Mouse (Mus musculus) midbrain, postnatal 0 days (tissue): ENCODE measurements around the gene Zmiz1. TPM values are rescaled to one million over a fixed set of nuclear protein-coding genes. Genes with fewer than 3 reads are reported as not detected.

Experiments
- ATAC-seq: fragments of 200-750 bp; cut with Nextera tagmentation; 2 replicates; pipeline ENCODE4 v1.8.0; 2017; ENCODE audit warnings: moderate number of reproducible peaks, mild to moderate bottlenecking, moderate TSS enrichment, moderate library complexity; ENCODE audit not compliant: low FRiP score
- DNase-seq: peaks from one replicate; pipeline ENCODE4 v3.0.0-alpha.2; 2015; ENCODE audit warnings: low spot score
- H3K27ac ChIP-seq: fragments of 300-500 bp; sonication (generic); 2 replicates; pipeline ENCODE4 v1.5.1; 2014; ENCODE audit warnings: low read depth, mild to moderate bottlenecking, low read length, mixed read lengths
- H3K27me3 ChIP-seq: fragments of 300-500 bp; sonication (generic); 2 replicates; pipeline ENCODE4 v1.6.1; 2014; ENCODE audit warnings: low read length, control low read depth, mixed read lengths; ENCODE audit not compliant: insufficient read depth
- H3K36me3 ChIP-seq: fragments of 300-500 bp; sonication (generic); 2 replicates; pipeline ENCODE4 v1.6.1; 2014; ENCODE audit warnings: low read length, control low read depth, mixed read lengths; ENCODE audit not compliant: insufficient read depth
- H3K4me1 ChIP-seq: fragments of 300-500 bp; sonication (generic); 2 replicates; pipeline ENCODE4 v1.6.1; 2014; ENCODE audit warnings: mild to moderate bottlenecking, control low read depth, antibody characterized with exemption, low read length, mixed read lengths; ENCODE audit not compliant: insufficient read depth
- H3K4me2 ChIP-seq: fragments of 300-500 bp; sonication (generic); 2 replicates; pipeline ENCODE4 v1.6.1; 2014; ENCODE audit warnings: low read depth, mild to moderate bottlenecking, low read length, mixed read lengths; ENCODE audit not compliant: poor library complexity, severe bottlenecking
- H3K4me3 ChIP-seq: fragments of 300-500 bp; sonication (generic); 2 replicates; pipeline ENCODE4 v1.5.1; 2014; ENCODE audit warnings: low read depth, mild to moderate bottlenecking, low read length, moderate library complexity
- H3K9ac ChIP-seq: fragments of 300-500 bp; sonication (generic); replicated peaks from 2 replicates; pipeline ENCODE4 v1.6.1; 2014; ENCODE audit warnings: mild to moderate bottlenecking, low read length, moderate library complexity, mixed read lengths; ENCODE audit not compliant: poor library complexity, severe bottlenecking
- H3K9me3 ChIP-seq: fragments of 300-500 bp; sonication (generic); 2 replicates; pipeline ENCODE4 v1.6.1; 2016; ENCODE audit warnings: low read length, control low read depth
- CTCF ChIP-seq: IDR thresholded peaks from 2 replicates; pipeline ENCODE4 v1.5.1; 2016; ENCODE audit warnings: antibody characterized with exemption, mild to moderate bottlenecking
- WGBS: fragments of 180-500 bp; shearing (Covaris S2); extraction: QIAGEN DNeasy Blood & Tissue Kit; methylation state at CpG from one replicate; pipeline ENCODE4 v1.1.7; 2014; 5-methylcytosine and 5-hydroxymethylcytosine counted together
- polyA plus RNA-seq: library from polyadenylated mRNA; unstranded; fragments of >200 nt; fragmentation: Nextera tagmentation; extraction: Ambion mirVana; gene quantifications from 2 replicates; pipeline ENCODE4 v1.2.1, GENCODE M21; 2015
- total RNA-seq: library from RNA; depleted of rRNA; stranded (reverse); fragments of >200 nt; gene quantifications from 2 replicates; pipeline ENCODE4 v1.2.3, GENCODE M21; 2014

Zmiz1 gene
- total and polyA plus RNA-seq, 2 experiments from 2014 or later, result 51.7 to 130 TPM

DNA sequence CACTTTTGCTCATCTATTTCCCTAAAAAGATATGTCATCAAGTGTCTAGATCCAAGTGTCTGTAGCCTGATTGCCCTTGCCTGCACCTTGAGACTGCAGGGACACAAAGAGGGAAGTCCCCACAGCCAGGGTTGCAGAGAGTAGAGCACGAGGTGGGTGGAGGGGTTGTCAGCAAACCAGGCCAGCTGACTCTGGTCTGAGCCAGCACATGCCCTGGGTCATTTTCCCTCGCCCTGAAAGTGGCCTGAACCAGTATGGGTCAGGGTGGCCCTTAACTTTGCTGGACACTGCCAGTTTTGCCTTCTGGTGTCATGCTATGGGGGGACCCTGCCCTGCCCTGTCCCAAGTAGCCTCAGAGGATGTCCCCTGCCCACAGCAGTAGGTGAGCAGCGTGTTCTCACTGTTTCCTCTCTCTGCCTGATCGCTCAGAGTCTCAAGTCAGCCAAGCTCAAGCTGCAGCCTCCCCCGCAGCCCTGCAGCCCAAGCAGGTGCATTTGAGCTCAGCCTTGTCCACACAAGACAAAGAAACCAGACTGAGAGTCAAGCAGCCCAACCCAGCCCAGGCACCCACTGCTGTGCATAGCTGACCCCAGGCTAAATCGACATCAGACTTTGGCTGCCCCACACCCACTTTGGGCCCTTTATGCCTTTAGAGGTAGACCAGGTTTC, 14.1 kb downstream of the Zmiz1 start:
- 0 out of 2 replicates have a peak overlapping the region, but pooled peaks have one; percentile 32 for H3K27ac ChIP-seq
- DNase-seq (no peak), ATAC-seq (no peak)
- no peak for TF ChIP-seq CTCF
- H3K4me2 ChIP-seq, result no peak overlapping the region
- H3K4me1 ChIP-seq, result peaks cover 47% of the 10 kb centered on the region
- H3K4me3 ChIP-seq, result no peak overlapping the region
- no peak overlapping the region for H3K9ac ChIP-seq
- no peaks in the 10 kb centered on the region for H3K9me3 ChIP-seq
- H3K36me3 ChIP-seq, result 0 out of 2 replicates have a peak, but pooled peaks cover 2% of the 10 kb centered on the region
- no peaks in the 10 kb centered on the region for H3K27me3 ChIP-seq
- 40% methylated on average over 6 of the region's 6 CpGs for WGBS

DNA sequence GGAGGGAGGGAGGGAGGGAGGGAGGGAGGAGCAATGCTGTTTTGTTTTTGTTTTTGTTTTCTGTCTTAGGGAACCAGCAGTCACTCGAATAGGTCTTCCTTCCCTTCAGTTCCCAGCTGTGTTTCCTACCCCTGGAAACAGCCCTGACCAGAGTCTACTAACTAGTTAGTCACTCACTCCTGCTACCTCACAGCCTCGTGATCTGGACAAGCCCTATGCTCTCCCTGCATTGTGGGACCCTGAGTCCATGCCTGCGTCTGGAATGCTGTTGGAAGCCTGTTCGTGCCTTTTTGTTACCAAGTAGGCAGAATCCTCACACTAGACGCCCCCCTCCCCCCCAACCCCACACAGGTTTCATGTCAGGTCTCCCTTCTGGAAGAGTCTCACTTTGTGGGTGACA, 15.0 kb downstream of the Zmiz1 start:
- no peak for TF ChIP-seq CTCF
- ATAC-seq, result no peak
- no peak for DNase-seq
- Histone ChIP-seq H3K27me3 (no peaks in the 10 kb centered on the region), H3K9ac (0 out of 2 replicates have a peak overlapping the region, but pooled peaks have one; percentile 13), H3K9me3 (no peaks in the 10 kb centered on the region), H3K27ac (no peak overlapping the region), H3K4me1 (peaks cover 55% of the 10 kb centered on the region), H3K4me2 (no peak overlapping the region), H3K4me3 (no peak overlapping the region), H3K36me3 (0 out of 2 replicates have a peak, but pooled peaks cover 2% of the 10 kb centered on the region)
- WGBS, result 59% methylated on average over 5 of the region's 5 CpGs

DNA sequence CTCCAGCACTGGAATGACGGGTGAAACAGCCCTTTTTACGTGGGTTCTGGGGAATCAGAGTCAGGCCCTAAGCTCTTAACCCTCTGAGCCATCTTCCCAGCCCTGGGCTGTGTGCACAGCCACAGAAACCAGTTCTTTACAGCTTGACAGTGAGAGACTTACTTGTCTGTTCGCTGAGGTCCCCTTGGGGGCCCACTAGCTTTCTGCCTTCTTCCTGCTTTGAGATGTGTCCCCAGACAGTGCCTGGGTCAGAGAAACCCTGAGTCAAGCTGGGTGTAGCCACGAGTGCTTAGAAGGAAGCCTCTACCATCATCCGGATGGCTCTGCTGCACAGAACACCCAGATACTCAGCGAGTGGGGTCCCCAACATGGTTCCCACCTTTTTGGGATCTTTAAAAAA, 15.7 kb downstream of the Zmiz1 start:
- no peak overlapping the region for H3K4me2 ChIP-seq
- 0 out of 2 replicates have a peak, but pooled peaks cover 2% of the 10 kb centered on the region for H3K36me3 ChIP-seq
- peaks cover 57% of the 10 kb centered on the region for H3K4me1 ChIP-seq
- H3K9ac ChIP-seq, result no peak overlapping the region
- 59% methylated on average over 6 of the region's 6 CpGs for WGBS
- H3K27me3 ChIP-seq, result no peaks in the 10 kb centered on the region
- no peak for TF ChIP-seq CTCF
- H3K4me3 ChIP-seq, result no peak overlapping the region
- H3K9me3 ChIP-seq, result no peaks in the 10 kb centered on the region
- ATAC-seq, result no peak
- H3K27ac ChIP-seq, result no peak overlapping the region
- no peak for DNase-seq

GRCm38 (mm10) chr14:25476048-25476447, 17.1 kb downstream of the Zmiz1 start:
- no peak overlapping the region for H3K4me2 ChIP-seq
- TF ChIP-seq CTCF, result no peak
- no peaks in the 10 kb centered on the region for H3K9me3 ChIP-seq
- ATAC-seq (no peak), DNase-seq (no peak)
- H3K9ac ChIP-seq, result no peak overlapping the region
- WGBS, result 56% methylated on average over 9 of the region's 9 CpGs
- no peak overlapping the region for H3K4me3 ChIP-seq
- no peaks in the 10 kb centered on the region for H3K27me3 ChIP-seq
- H3K4me1 ChIP-seq, result peaks cover 60% of the 10 kb centered on the region
- H3K27ac ChIP-seq, result 0 out of 2 replicates have a peak overlapping the region, but pooled peaks have one; percentile 38
- 0 out of 2 replicates have a peak, but pooled peaks cover 2% of the 10 kb centered on the region for H3K36me3 ChIP-seq

DNA sequence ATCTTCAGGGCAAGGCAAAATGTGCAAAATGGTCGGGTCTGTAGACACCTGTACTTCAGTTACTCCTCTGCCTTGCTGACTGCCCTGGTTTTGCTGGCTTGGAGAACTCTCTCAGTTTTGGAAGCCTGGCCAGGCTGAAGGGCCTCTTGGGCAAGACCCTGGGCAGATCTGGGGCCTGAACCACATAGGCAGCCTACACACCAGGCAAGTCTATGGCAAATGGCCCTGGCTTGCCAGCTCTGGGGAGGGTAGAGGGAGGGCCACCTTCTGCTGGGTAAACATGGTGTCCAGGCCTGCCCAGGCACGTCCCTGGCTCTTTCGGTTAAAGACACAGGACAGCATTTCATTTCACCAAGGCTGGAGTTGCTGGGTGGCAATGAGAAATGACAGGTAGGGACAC, 17.5 kb downstream of the Zmiz1 start:
- H3K27ac ChIP-seq, result no peak overlapping the region
- 77% methylated on average over 3 of the region's 3 CpGs for WGBS

GRCm38 (mm10) chr14:25477268-25477667, 18.3 kb downstream of the Zmiz1 start:
- 67% methylated on average over 7 of the region's 7 CpGs for WGBS
- no peaks in the 10 kb centered on the region for H3K9me3 ChIP-seq
- H3K4me3 ChIP-seq, result no peak overlapping the region
- H3K27me3 ChIP-seq, result no peaks in the 10 kb centered on the region
- H3K4me1 ChIP-seq, result peaks cover 55% of the 10 kb centered on the region
- no peak overlapping the region for H3K4me2 ChIP-seq
- H3K27ac ChIP-seq, result no peak overlapping the region
- no peak for TF ChIP-seq CTCF
- ATAC-seq (no peak), DNase-seq (no peak)
- no peak overlapping the region for H3K9ac ChIP-seq
- H3K36me3 ChIP-seq, result no peaks in the 10 kb centered on the region

More for the DNA sequence above, 17.5 kb downstream of the Zmiz1 start:
- H3K36me3 ChIP-seq, result 0 out of 2 replicates have a peak, but pooled peaks cover 2% of the 10 kb centered on the region
- TF ChIP-seq CTCF, result no peak
- peaks cover 60% of the 10 kb centered on the region for H3K4me1 ChIP-seq
- no peak for DNase-seq
- no peak overlapping the region for H3K4me3 ChIP-seq
- H3K27me3 ChIP-seq, result no peaks in the 10 kb centered on the region
- ATAC-seq, result no peak
- no peak overlapping the region for H3K9ac ChIP-seq
- H3K9me3 ChIP-seq, result no peaks in the 10 kb centered on the region
- no peak overlapping the region for H3K4me2 ChIP-seq
